Mouse (Mus musculus) erythroid progenitor cell, adult 5-6 weeks (primary cell): ENCODE results near the gene Bmpr2. TPM values are rescaled to one million over a fixed set of nuclear protein-coding genes. Genes with fewer than 3 reads are reported as not detected.

Experiments used
- ATAC-seq: replicated peaks from 2 replicates; pipeline ENCODE4 v1.8.0; 2016; ENCODE audit warnings: moderate number of reproducible peaks, mild to moderate bottlenecking, moderate TSS enrichment, inconsistent platforms; ENCODE audit not compliant: poor library complexity, low FRiP score, severe bottlenecking
- total RNA-seq, 2 experiments: library from RNA; stranded (forward) in 1 of 2; stranded (reverse) in 1 of 2; fragments of 150-400 nt in 1 of 2; fragments of 186-747, 209-891 nt in 1 of 2; gene quantifications; 2 replicates each; pipeline versions ENCODE4 v1.2.3 to v1.2.4; 2015 to 2017; ENCODE audit warnings: low replicate concordance in 2 of 2

The Bmpr2 gene
- total RNA-seq, 2 experiments from 2014 or later = 1.2 to 10.1 TPM

GRCm38 (mm10) chr1:59789741-59790140, 26.5 kb downstream of the Bmpr2 start:
- no peak for ATAC-seq

GRCm38 (mm10) chr1:59795336-59795735, 32.1 kb downstream of the Bmpr2 start:
- no peak for ATAC-seq

- no peak for ATAC-seq
Observed at GRCm38 (mm10) chr1:59797865-59798264, 34.7 kb downstream of the Bmpr2 start.

GRCm38 (mm10) chr1:59804363-59804762, 41.2 kb downstream of the Bmpr2 start:
- ATAC-seq = no peak

GRCm38 (mm10) chr1:59809921-59810320, 46.7 kb downstream of the Bmpr2 start:
- no peak for ATAC-seq

GRCm38 (mm10) chr1:59812782-59813181, 49.6 kb downstream of the Bmpr2 start:
- ATAC-seq = no peak

- ATAC-seq = no peak
Observed at GRCm38 (mm10) chr1:59825421-59825820, 62.2 kb downstream of the Bmpr2 start.

- ATAC-seq = no peak
Observed at GRCm38 (mm10) chr1:59826583-59826982, 63.4 kb downstream of the Bmpr2 start.

- ATAC-seq = no peak
Observed at GRCm38 (mm10) chr1:59829410-59829809, 66.2 kb downstream of the Bmpr2 start.

GRCm38 (mm10) chr1:59830194-59830593, 67.0 kb downstream of the Bmpr2 start:
- ATAC-seq = no peak

GRCm38 (mm10) chr1:59833723-59834122, 70.5 kb downstream of the Bmpr2 start:
- no peak for ATAC-seq

GRCm38 (mm10) chr1:59848327-59848726, 85.1 kb downstream of the Bmpr2 start:
- no peak for ATAC-seq

GRCm38 (mm10) chr1:59859046-59859445, 95.8 kb downstream of the Bmpr2 start:
- no peak for ATAC-seq

- ATAC-seq = no peak
Observed at GRCm38 (mm10) chr1:59862144-59862543, 98.9 kb downstream of the Bmpr2 start.

GRCm38 (mm10) chr1:59868041-59868440, 104.8 kb downstream of the Bmpr2 start:
- no peak for ATAC-seq

GRCm38 (mm10) chr1:59874023-59874422, 110.8 kb downstream of the Bmpr2 start:
- no peak for ATAC-seq

GRCm38 (mm10) chr1:59878098-59878497, 114.9 kb downstream of the Bmpr2 start:
- ATAC-seq = no peak

GRCm38 (mm10) chr1:59883349-59884134, 120.3 kb downstream of the Bmpr2 start:
- peak; percentile 72; the same call in 1 of the 2 replicates for ATAC-seq

GRCm38 (mm10) chr1:59886899-59887298, 123.7 kb downstream of the Bmpr2 start:
- no peak for ATAC-seq

- ATAC-seq = no peak
Observed at GRCm38 (mm10) chr1:59888018-59888417, 124.8 kb downstream of the Bmpr2 start.

- no peak for ATAC-seq
Observed at GRCm38 (mm10) chr1:59891185-59891584, 128.0 kb downstream of the Bmpr2 start.

- ATAC-seq = no peak
Observed at GRCm38 (mm10) chr1:59892777-59893176, 129.6 kb downstream of the Bmpr2 start.
